Mouse (Mus musculus): ENCODE measurements around the gene Glis2.

- TF ChIP-seq CTCF (IDR thresholded peaks at IDR 0.05; ENCODE audit: borderline replicate concordance, extremely low read depth, insufficient read depth, insufficient read length) (peak; percentile 97), POLR2A (IDR thresholded peaks at IDR 0.05; ENCODE audit: borderline replicate concordance, extremely low read depth, insufficient read depth, insufficient read length, poor library complexity, severe bottlenecking) (no peak)
Measured at GRCm38 (mm10) chr16:4607818-4608531, 13.5 kb downstream of the Glis2 start.
